Mouse (Mus musculus): ENCODE results near the gene Rhobtb1. TPM values are rescaled to one million over a fixed set of nuclear protein-coding genes. Genes with fewer than 3 reads are reported as not detected.

Rhobtb1 gene
- polyA plus RNA-seq, 1 experiment from 2014 or later, result 19.6 TPM

- Histone ChIP-seq H3K4me3 (ENCODE audit: low read depth, low read length) (no peak overlapping the region), H3K4me2 (ENCODE audit: low read depth, low read length) (no peak overlapping the region), H3K27me3 (ENCODE audit: control insufficient read depth, insufficient read depth, low read depth, low read length) (no peaks in the 10 kb centered on the region), H3K27ac (ENCODE audit: low read length) (no peak overlapping the region), H3K9me3 (replicated peaks; ENCODE audit: control insufficient read depth, low read length) (no peaks in the 10 kb centered on the region), H3K4me1 (ENCODE audit: control insufficient read depth, low read depth, low read length) (no peaks in the 10 kb centered on the region), H3K9ac (ENCODE audit: low read depth, low read length) (no peak overlapping the region), H3K36me3 (ENCODE audit: control insufficient read depth, insufficient read depth) (peaks cover 12% of the 10 kb centered on the region)
- no peak for ATAC-seq (ENCODE audit: low read depth)
- 69% methylated on average over 12 of the region's 12 CpGs for WGBS (ENCODE audit: insufficient replicate concordance)
These were observed 124.9 kb downstream of the Rhobtb1 start for GRCm38 (mm10) chr10:69275811-69276775.

GRCm38 (mm10) chr10:69276920-69277435 is 125.7 kb downstream of the Rhobtb1 start:
- H3K4me1 ChIP-seq (ENCODE audit: control insufficient read depth, low read depth, low read length), result no peaks in the 10 kb centered on the region
- 68% methylated on average over 9 of the region's 9 CpGs for WGBS (ENCODE audit: insufficient replicate concordance)
- no peaks in the 10 kb centered on the region for H3K9me3 ChIP-seq (replicated peaks; ENCODE audit: control insufficient read depth, low read length)

GRCm38 (mm10) chr10:69278764-69279606 is 127.8 kb downstream of the Rhobtb1 start:
- ATAC-seq (ENCODE audit: low read depth), result no peak

More at GRCm38 (mm10) chr10:69276920-69277435, 125.7 kb downstream of the Rhobtb1 start:
- peaks cover 12% of the 10 kb centered on the region for H3K36me3 ChIP-seq (ENCODE audit: control insufficient read depth, insufficient read depth)
- no peaks in the 10 kb centered on the region for H3K27me3 ChIP-seq (ENCODE audit: control insufficient read depth, insufficient read depth, low read depth, low read length)
- H3K9ac ChIP-seq (ENCODE audit: low read depth, low read length), result no peak overlapping the region
- no peak overlapping the region for H3K27ac ChIP-seq (ENCODE audit: low read length)
- no peak overlapping the region for H3K4me3 ChIP-seq (ENCODE audit: low read depth, low read length)
- H3K4me2 ChIP-seq (ENCODE audit: low read depth, low read length), result no peak overlapping the region
- no peak for ATAC-seq (ENCODE audit: low read depth)

GRCm38 (mm10) chr10:69279607-69279978 is 128.4 kb downstream of the Rhobtb1 start:
- Histone ChIP-seq H3K36me3 (ENCODE audit: control insufficient read depth, insufficient read depth) (peaks cover 12% of the 10 kb centered on the region), H3K27ac (ENCODE audit: low read length) (no peak overlapping the region), H3K4me3 (ENCODE audit: low read depth, low read length) (no peak overlapping the region), H3K4me2 (ENCODE audit: low read depth, low read length) (no peak overlapping the region), H3K4me1 (ENCODE audit: control insufficient read depth, low read depth, low read length) (no peaks in the 10 kb centered on the region), H3K27me3 (ENCODE audit: control insufficient read depth, insufficient read depth, low read depth, low read length) (no peaks in the 10 kb centered on the region), H3K9ac (ENCODE audit: low read depth, low read length) (no peak overlapping the region), H3K9me3 (replicated peaks; ENCODE audit: control insufficient read depth, low read length) (no peaks in the 10 kb centered on the region)
- 79% methylated on average over 7 of the region's 7 CpGs for WGBS (ENCODE audit: insufficient replicate concordance)
- ATAC-seq (ENCODE audit: low read depth), result no peak

More at GRCm38 (mm10) chr10:69278764-69279606, 127.8 kb downstream of the Rhobtb1 start:
- H3K27me3 ChIP-seq (ENCODE audit: control insufficient read depth, insufficient read depth, low read depth, low read length), result no peaks in the 10 kb centered on the region
- no peaks in the 10 kb centered on the region for H3K4me1 ChIP-seq (ENCODE audit: control insufficient read depth, low read depth, low read length)
- H3K9me3 ChIP-seq (replicated peaks; ENCODE audit: control insufficient read depth, low read length), result no peaks in the 10 kb centered on the region
- 67% methylated on average over 18 of the region's 18 CpGs for whole genome bisulfite sequencing (ENCODE audit: insufficient replicate concordance)
- H3K4me3 ChIP-seq (ENCODE audit: low read depth, low read length), result no peak overlapping the region
- no peak overlapping the region for H3K27ac ChIP-seq (ENCODE audit: low read length)
- H3K36me3 ChIP-seq (ENCODE audit: control insufficient read depth, insufficient read depth), result peaks cover 12% of the 10 kb centered on the region
- H3K9ac ChIP-seq (ENCODE audit: low read depth, low read length), result no peak overlapping the region
- H3K4me2 ChIP-seq (ENCODE audit: low read depth, low read length), result no peak overlapping the region

- 87% methylated on average over 3 of the region's 3 CpGs for WGBS (ENCODE audit: insufficient replicate concordance)
- no peak for ATAC-seq (ENCODE audit: low read depth)
- Histone ChIP-seq H3K4me1 (ENCODE audit: control insufficient read depth, low read depth, low read length) (no peaks in the 10 kb centered on the region), H3K36me3 (ENCODE audit: control insufficient read depth, insufficient read depth) (no peaks in the 10 kb centered on the region; the same call in none of the 2 replicates), H3K27me3 (ENCODE audit: control insufficient read depth, insufficient read depth, low read depth, low read length) (no peaks in the 10 kb centered on the region), H3K27ac (ENCODE audit: low read length) (no peak overlapping the region), H3K4me3 (ENCODE audit: low read depth, low read length) (no peak overlapping the region), H3K4me2 (ENCODE audit: low read depth, low read length) (no peak overlapping the region), H3K9ac (ENCODE audit: low read depth, low read length) (no peak overlapping the region), H3K9me3 (replicated peaks; ENCODE audit: control insufficient read depth, low read length) (no peaks in the 10 kb centered on the region)
These were observed 135.7 kb downstream of the Rhobtb1 start for GRCm38 (mm10) chr10:69286939-69287338.

GRCm38 (mm10) chr10:69288086-69288485 is 136.9 kb downstream of the Rhobtb1 start:
- Histone ChIP-seq H3K9ac (ENCODE audit: low read depth, low read length) (no peak overlapping the region), H3K4me2 (ENCODE audit: low read depth, low read length) (no peak overlapping the region), H3K9me3 (replicated peaks; ENCODE audit: control insufficient read depth, low read length) (no peaks in the 10 kb centered on the region), H3K4me3 (ENCODE audit: low read depth, low read length) (no peak overlapping the region), H3K27ac (ENCODE audit: low read length) (no peak overlapping the region), H3K27me3 (ENCODE audit: control insufficient read depth, insufficient read depth, low read depth, low read length) (no peaks in the 10 kb centered on the region), H3K4me1 (ENCODE audit: control insufficient read depth, low read depth, low read length) (no peaks in the 10 kb centered on the region), H3K36me3 (ENCODE audit: control insufficient read depth, insufficient read depth) (no peaks in the 10 kb centered on the region; the same call in none of the 2 replicates)
- 65% methylated on average over 4 of the region's 4 CpGs for WGBS (ENCODE audit: insufficient replicate concordance)
- ATAC-seq (ENCODE audit: low read depth), result peak; percentile 66

GRCm38 (mm10) chr10:69288720-69289119 is 137.5 kb downstream of the Rhobtb1 start:
- Histone ChIP-seq H3K4me2 (ENCODE audit: low read depth, low read length) (no peak overlapping the region), H3K4me1 (ENCODE audit: control insufficient read depth, low read depth, low read length) (no peaks in the 10 kb centered on the region), H3K9ac (ENCODE audit: low read depth, low read length) (no peak overlapping the region), H3K36me3 (ENCODE audit: control insufficient read depth, insufficient read depth) (no peaks in the 10 kb centered on the region; the same call in none of the 2 replicates), H3K4me3 (ENCODE audit: low read depth, low read length) (no peak overlapping the region), H3K27me3 (ENCODE audit: control insufficient read depth, insufficient read depth, low read depth, low read length) (no peaks in the 10 kb centered on the region), H3K27ac (ENCODE audit: low read length) (no peak overlapping the region), H3K9me3 (replicated peaks; ENCODE audit: control insufficient read depth, low read length) (no peaks in the 10 kb centered on the region)
- WGBS (ENCODE audit: insufficient replicate concordance), result 54% methylated on average over 6 of the region's 6 CpGs
- no peak for ATAC-seq (ENCODE audit: low read depth)

- H3K9me3 ChIP-seq (replicated peaks; ENCODE audit: control insufficient read depth, low read length), result no peaks in the 10 kb centered on the region
- no peaks in the 10 kb centered on the region for H3K27me3 ChIP-seq (ENCODE audit: control insufficient read depth, insufficient read depth, low read depth, low read length)
- H3K36me3 ChIP-seq (ENCODE audit: control insufficient read depth, insufficient read depth), result no peaks in the 10 kb centered on the region; the same call in none of the 2 replicates
- H3K9ac ChIP-seq (ENCODE audit: low read depth, low read length), result no peak overlapping the region
- no peak overlapping the region for H3K4me3 ChIP-seq (ENCODE audit: low read depth, low read length)
- H3K27ac ChIP-seq (ENCODE audit: low read length), result no peak overlapping the region
- no peak for ATAC-seq (ENCODE audit: low read depth)
- no peaks in the 10 kb centered on the region for H3K4me1 ChIP-seq (ENCODE audit: control insufficient read depth, low read depth, low read length)
- no peak overlapping the region for H3K4me2 ChIP-seq (ENCODE audit: low read depth, low read length)
- WGBS (ENCODE audit: insufficient replicate concordance), result 66% methylated on average over 8 of the region's 8 CpGs
These were observed 139.5 kb downstream of the Rhobtb1 start for GRCm38 (mm10) chr10:69290736-69291135.

Measured in liver, embryonic 16.5 days (tissue).